Mouse (Mus musculus): ENCODE measurements around the gene Ehd2.

DNA sequence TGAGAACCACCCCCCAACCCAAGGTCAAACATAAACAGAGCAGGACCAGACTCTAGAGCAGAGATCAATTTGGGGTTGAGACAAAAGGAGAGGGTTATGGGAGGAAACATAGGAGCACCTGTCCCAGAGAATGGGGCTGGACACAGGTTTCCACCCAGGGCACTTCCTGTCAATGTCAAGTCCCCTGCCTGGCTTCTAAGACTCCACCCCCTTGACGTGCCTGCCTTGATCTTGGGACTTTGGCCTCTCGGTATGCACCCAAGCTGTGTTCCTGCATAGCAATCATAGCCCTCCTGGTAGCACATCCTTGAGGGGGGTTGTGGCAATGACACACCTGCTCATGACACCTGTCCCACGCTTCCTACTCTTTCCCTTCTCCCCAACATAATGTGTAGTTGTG lies 25.8 kb upstream of the Ehd2 start:
- TF ChIP-seq POLR2A (IDR thresholded peaks at IDR 0.05; ENCODE audit: borderline replicate concordance, extremely low read depth, low read depth, low read length) = no peak
- no peak for TF ChIP-seq CTCF (IDR thresholded peaks at IDR 0.05; ENCODE audit: insufficient read depth, low read length)
